Mouse (Mus musculus) activated CD4-positive, CD25-positive, alpha-beta regulatory T cell, adult 4 months (primary cell): ENCODE measurements around the gene Gabrb3. TPM values are rescaled to one million over a fixed set of nuclear protein-coding genes. Genes with fewer than 3 reads are reported as not detected.

Experiments
- ATAC-seq: one replicate; pipeline ENCODE4 v1.8.0; 2017
- polyA plus RNA-seq, 2 experiments: library from polyadenylated mRNA; unstranded; fragments of 100-300 nt; shearing (Covaris generic); gene quantifications; one replicate each; pipeline ENCODE4 v1.2.1; 2017

Gabrb3 gene
- polyA plus RNA-seq, 2 experiments from 2014 or later = 0.08 TPM; not detected in 1

GRCm38 (mm10) chr7:57532676-57533075 lies 113.2 kb downstream of the Gabrb3 start:
- no peak for ATAC-seq

DNA sequence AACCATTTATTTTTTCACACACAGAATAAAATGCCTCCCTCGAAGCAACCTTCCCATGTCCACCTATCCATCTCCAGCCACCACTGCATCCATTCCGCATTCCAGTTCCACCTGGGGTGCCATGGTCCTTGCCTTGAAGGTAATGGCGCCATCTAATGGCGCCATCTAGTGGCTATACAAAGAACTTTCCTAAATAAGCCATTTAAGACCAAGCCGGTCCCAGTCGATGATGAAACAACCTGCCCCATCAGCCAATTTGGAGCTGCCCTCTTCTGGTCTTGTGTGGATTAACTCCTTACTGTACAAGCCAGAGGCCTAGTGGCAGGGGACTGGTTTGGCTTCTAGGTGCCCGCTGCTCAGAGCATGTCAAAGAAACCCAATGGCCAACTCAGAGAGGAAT lies 119.1 kb downstream of the Gabrb3 start:
- ATAC-seq = no peak

DNA sequence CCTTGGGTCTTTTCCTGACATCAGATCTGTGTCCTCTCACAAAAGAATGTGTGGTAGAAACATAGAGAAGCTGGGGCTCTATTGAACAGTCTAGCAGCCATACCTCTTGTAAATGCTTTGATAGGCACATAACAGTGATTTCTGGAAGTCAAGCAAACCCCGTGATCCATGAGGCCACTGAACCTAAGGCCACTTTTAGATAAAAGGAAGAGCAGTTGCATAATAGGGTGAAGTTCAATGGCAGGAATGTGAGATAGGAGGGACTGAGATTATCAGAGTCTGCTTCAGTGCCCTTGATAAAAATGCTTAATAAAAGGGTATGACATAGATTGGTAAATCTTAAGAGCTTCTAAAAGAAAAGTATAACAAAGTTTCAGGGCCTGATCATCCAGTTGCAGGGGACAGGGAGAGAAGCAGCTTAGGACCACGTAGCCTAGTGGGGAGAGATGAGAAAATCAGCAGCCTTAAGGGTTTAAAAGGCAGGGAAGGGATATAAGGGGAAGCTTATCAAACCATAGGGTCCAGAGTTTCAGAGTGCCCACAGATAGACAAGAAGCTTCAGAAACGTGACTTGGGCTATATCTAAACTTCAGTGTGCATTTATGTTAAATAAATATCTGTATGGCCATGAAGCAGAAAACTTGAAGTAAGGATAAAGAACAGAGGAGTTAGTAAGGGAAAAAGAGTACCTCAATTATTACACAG lies 141.4 kb downstream of the Gabrb3 start:
- ATAC-seq = no peak

DNA sequence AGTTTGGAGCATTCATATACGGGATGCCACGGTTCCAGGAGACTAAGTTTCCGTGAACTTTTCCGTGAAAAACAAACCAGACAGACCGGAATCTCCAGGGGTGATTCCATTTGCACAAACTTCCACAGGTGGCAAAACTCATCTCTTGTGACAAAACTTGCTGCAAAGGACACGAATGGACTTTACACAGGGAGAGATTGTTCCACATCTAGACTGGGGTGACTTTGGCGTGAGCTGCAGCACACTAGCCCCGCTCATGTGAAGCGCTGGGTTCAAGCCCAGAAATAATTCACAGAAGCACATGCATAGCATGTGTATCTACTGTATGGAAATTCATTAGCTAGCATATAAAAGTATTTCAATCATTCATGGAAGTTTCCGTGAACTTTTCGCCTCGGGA lies 144.9 kb downstream of the Gabrb3 start:
- ATAC-seq = no peak

- ATAC-seq = no peak
Measured at GRCm38 (mm10) chr7:57590451-57591248, 171.2 kb downstream of the Gabrb3 start.

- no peak for ATAC-seq
Measured at GRCm38 (mm10) chr7:57591249-57591577, 171.7 kb downstream of the Gabrb3 start.

DNA sequence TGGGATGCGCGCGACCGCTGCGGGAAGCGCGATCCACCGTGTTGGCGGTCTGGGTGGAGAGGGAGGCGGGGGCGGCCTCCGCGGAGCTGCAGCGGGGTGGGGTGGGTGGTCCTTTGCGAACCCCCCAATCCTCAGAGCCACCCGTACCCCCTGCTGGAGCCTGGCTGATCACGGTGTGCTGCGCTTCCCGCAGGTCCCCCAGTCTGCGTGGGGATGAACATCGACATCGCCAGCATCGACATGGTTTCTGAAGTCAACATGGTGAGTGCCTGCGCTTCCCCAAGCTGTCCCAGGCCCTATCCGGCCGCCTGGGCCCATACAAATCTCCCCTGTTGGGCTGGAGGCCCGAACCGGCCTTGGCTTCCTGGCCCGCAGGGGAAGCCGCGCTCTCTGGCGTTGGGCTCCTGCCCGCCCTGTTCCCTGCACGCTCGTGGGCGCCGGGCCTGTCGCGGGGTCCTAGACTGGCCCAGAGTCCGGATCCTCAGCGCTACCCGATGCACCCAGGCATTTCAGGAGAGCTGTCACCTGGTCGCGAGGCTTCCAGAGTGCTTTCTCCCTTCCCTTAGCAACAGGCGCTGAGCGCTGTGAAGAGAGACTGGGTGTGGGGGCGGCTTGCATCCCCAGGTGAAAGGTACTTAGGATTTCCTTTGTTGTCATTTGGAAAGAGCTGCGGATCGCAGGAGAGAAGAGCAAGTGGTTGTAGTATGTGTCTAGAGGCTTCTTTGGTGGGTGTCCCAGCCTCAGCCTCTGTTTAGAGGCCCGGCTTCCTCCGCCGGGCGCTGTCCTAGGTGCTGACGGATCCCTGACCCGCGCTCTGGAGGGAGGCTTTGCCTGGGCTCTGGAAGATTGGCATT lies 172.3 kb downstream of the Gabrb3 start:
- ATAC-seq = no peak

DNA sequence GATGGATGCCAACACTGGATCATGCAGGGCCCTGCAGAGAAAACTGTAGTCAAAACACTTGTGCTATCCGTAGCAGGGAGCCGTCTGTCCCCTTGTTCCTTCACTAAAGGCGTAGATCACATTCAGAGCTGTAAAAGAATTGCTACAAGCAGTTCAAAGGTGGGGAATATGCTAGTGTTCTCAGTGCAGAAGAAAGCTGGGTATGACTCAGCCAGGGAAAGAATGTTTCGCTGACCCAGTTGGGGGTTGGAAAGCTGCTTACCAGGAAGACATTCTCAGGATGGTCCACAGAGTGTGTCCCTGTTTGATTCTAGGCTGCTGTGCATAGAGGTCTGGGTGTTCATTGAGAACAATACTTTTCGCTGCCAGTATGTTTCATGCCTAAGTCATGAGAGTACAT lies 177.8 kb downstream of the Gabrb3 start:
- no peak for ATAC-seq

DNA sequence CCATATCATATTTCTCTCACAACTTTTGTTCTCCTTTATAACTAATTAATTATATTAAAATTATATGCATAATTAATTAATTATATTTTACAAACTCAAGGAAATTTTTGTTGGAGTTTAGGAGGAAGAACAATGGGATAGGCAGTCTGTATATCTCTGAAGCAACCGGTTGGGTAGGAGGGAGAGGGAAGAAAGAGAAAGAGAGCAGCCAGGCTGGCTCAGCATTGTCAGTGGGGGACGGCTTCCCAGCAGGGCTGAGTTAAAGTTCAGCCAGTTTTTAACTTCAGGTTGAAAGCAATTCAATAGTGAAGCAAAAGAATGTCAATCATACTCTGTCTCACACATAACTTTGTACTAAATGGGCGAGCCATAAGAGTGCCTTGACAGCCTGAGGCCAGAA lies 199.2 kb downstream of the Gabrb3 start:
- no peak for ATAC-seq

DNA sequence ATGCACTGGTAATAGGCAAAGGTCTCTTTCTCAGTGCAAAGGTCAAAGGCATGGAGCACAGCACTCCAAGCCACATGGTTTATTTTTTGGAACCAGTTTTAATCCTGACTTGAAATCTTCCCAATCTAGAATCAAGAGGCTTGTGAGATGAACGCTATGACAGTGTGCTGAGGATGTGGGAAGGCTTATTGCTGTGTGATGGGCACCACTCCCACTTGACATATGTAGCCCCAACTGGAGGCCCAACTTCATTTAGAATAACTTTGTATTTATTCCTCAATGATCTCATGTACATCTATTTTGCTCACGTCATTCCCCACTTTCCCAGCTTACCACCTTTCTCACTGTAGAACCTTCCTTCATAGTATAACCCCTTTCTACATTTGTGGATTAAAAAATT lies 200.5 kb downstream of the Gabrb3 start:
- ATAC-seq = no peak

DNA sequence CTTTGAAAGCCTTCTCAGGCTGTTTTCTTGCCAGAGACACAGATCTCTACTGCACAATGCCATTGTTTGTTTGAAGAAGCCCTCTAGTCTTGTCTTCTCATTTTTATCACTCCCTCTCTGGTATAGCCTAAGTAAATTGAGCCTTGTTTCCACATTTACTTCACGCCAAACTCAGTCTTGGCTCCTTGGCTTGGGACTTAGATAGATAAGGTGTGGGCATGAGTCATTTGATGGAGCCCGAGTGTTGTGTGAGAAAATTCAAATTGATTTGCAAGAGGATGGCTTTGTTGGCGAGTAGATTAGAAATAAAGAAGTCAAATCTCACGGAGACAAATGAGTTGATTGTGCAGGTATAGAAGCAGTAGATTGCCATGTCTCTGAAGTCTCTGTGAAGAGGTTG lies 204.2 kb downstream of the Gabrb3 start:
- ATAC-seq = no peak

- ATAC-seq = no peak
Measured at GRCm38 (mm10) chr7:57635026-57635425, 215.5 kb downstream of the Gabrb3 start.

DNA sequence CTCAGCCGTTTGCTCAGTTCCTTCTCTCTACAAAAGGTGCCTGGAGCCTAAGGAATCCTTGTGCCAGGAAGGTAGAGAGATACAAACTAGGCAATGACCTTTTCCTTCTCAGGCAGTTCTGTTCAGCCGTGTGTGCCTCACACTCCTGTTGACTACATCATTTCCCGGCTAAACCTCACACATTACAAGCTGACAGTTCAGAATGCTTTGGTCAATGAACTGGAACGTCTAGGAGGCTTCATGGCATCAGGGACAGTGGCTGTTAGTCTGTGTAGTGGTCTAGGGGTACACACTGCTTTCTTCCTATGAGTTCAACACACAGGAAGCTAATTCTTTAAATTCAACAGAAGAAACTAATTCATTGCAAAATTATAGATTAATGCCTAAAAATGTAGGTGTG lies 216.2 kb downstream of the Gabrb3 start:
- no peak for ATAC-seq

GRCm38 (mm10) chr7:57640796-57641195 lies 221.3 kb downstream of the Gabrb3 start:
- ATAC-seq = no peak

- ATAC-seq = no peak
Measured at GRCm38 (mm10) chr7:57647345-57647744, 227.9 kb downstream of the Gabrb3 start.

GRCm38 (mm10) chr7:57648136-57648755 lies 228.8 kb downstream of the Gabrb3 start:
- ATAC-seq = no peak

DNA sequence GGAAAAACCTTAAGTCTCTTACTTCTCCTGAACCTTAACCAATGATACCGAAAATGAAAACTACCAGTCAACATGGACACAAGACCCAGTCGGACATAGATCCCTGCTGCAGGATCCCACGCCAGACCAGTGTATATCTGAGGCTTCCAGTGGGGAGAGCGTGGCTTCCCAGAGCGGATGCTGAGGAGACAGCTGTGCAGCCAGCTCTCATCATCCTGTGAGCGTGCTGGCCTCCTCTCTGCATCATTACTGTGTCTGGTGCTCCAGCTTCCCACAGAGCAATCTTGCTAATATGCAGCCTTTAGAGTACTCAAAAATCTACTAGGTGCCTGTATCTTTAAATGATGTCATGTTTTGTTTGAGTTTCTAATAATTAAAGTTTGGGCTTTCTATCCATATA lies 257.9 kb downstream of the Gabrb3 start:
- no peak for ATAC-seq

GRCm38 (mm10) chr7:57689836-57690235 lies 270.3 kb downstream of the Gabrb3 start:
- no peak for ATAC-seq

DNA sequence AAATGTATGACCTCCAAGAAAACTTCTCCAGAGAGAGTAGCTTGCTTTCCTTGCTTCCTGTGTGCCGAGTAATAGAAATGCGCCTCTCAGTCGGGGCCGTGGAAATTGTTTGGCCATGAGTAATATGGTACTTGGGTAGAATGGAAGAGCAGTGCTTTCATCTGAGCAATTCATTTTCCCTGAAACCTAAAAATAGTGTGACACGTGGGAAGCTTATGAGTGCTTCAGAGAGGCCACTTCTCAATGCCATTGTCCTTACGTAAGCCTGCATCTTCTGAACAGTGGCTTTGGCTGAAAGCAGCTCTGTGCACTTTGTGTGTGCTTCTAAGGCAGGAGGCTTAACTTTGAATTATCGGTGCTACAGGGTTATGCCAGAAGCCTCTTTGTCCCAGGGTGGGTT lies 280.9 kb downstream of the Gabrb3 start:
- no peak for ATAC-seq

- ATAC-seq = no peak
Measured at GRCm38 (mm10) chr7:57701046-57701445, 281.6 kb downstream of the Gabrb3 start.

- no peak for ATAC-seq
Measured at GRCm38 (mm10) chr7:57703580-57703979, 284.1 kb downstream of the Gabrb3 start.

- no peak for ATAC-seq
Measured at GRCm38 (mm10) chr7:57706092-57706491, 286.6 kb downstream of the Gabrb3 start.
